ENCODE assay signal across 18 mouse cellular contexts in genomic region chr4:75819193-75819603, GRCm38 (mm10).
DNase-seq lines count a peak whose midpoint lies in the region; ATAC-seq and TF ChIP-seq lines count a peak whose summit lies in the region.
"Had no signal": no experiment of that assay in that cellular context is flagged by ENCODE, and none has a peak within 500 bp of the region (broad histone marks: within the 10 kb centered on the region; RNA-seq: fewer than 3 reads in every experiment).

No protein-coding gene starts in this region.

- no peaks in the 10 kb centered on the region for H3K79me2 ChIP-seq in MEL (ENCODE audit: control insufficient read depth, insufficient read depth, low read length, poor library complexity)

- intact Hi-C loops in heart, postnatal 10 days (cut with DNase I), result no loop called here

- no peak overlapping the region for H3K4me2 ChIP-seq in intestine, embryonic 14.5 days (ENCODE audit: low read length)
- H3K4me2 ChIP-seq in liver, embryonic 12.5 days, result peak overlapping the region; percentile 17; the same call in 1 of the 2 replicates

- TF ChIP-seq EP300 in MEL (IDR thresholded peaks at IDR 0.05; ENCODE audit: low read depth in 1 of 2, low read length in 2 of 2), result peak in 1 of 2 experiments; percentile 50; a peak in 1 of 4 replicates

- H3K9me3 ChIP-seq in MEL (replicated peaks; ENCODE audit: insufficient read depth, low read length), result no peaks in the 10 kb centered on the region
- no peaks in the 10 kb centered on the region for H3K9me3 ChIP-seq in intestine, embryonic 14.5 days (ENCODE audit: control insufficient read depth, low read length)
- H3K9me3 ChIP-seq in liver, embryonic 12.5 days (replicated peaks), result no peaks in the 10 kb centered on the region
- H3K9me3 ChIP-seq: midbrain, embryonic 10.5 days had no signal

- H3K27me3 ChIP-seq in MEL (ENCODE audit: control insufficient read depth in 1 of 2, insufficient read depth in 2 of 2, low read length in 2 of 2), result no peaks in the 10 kb centered on the region
- no peaks in the 10 kb centered on the region for H3K27me3 ChIP-seq in intestine, embryonic 14.5 days (replicated peaks; ENCODE audit: control insufficient read depth, insufficient read depth, low read length)
- no peaks in the 10 kb centered on the region for H3K27me3 ChIP-seq in liver, embryonic 12.5 days (replicated peaks)

- H3K27ac ChIP-seq in MEL (ENCODE audit: control insufficient read depth, low read depth, low read length), result no peak overlapping the region
- no peak overlapping the region for H3K27ac ChIP-seq in intestine, embryonic 14.5 days (ENCODE audit: low read depth)
- peak overlapping the region; percentile 49 for H3K27ac ChIP-seq in liver, embryonic 12.5 days
- H3K27ac ChIP-seq: midbrain, embryonic 10.5 days had no signal

- no peak for TF ChIP-seq CTCF in MEL (IDR thresholded peaks at IDR 0.05 in 2 of 3, conservative IDR thresholded peaks at IDR 0.05 in 1 of 3; ENCODE audit: control insufficient read depth in 1 of 3, insufficient read depth in 1 of 3, low read depth in 2 of 3, low read length in 3 of 3, poor library complexity in 1 of 3, severe bottlenecking in 1 of 3)

- ATAC-seq in intestine, embryonic 14.5 days (replicated peaks; ENCODE audit: low FRiP score, low TSS enrichment, low read depth), result peak; percentile 90
- ATAC-seq in liver, embryonic 12.5 days, result peak; percentile 88
- peak; percentile 94 for ATAC-seq in megakaryocyte-erythroid progenitor cell, adult 5-6 weeks (replicated peaks; ENCODE audit: low FRiP score, low TSS enrichment, poor library complexity, severe bottlenecking)
- ATAC-seq in erythroblast, adult 5-6 weeks (replicated peaks; ENCODE audit: low FRiP score, poor library complexity, severe bottlenecking), result no peak
- ATAC-seq: CD4-positive, CD25-positive, alpha-beta regulatory T cell, adult 4 months; hindbrain, embryonic 16.5 days had no signal

- H3K36me3 ChIP-seq in MEL (ENCODE audit: control insufficient read depth in 1 of 2, insufficient read depth in 2 of 2, low read length in 2 of 2), result no peaks in the 10 kb centered on the region
- no peaks in the 10 kb centered on the region for H3K36me3 ChIP-seq in intestine, embryonic 14.5 days (ENCODE audit: control insufficient read depth, insufficient read depth, low read length)
- H3K36me3 ChIP-seq in liver, embryonic 12.5 days, result no peaks in the 10 kb centered on the region
- H3K36me3 ChIP-seq: midbrain, embryonic 10.5 days had no signal

- no peak overlapping the region for H3K9ac ChIP-seq in MEL (ENCODE audit: control insufficient read depth, low read depth, low read length, poor library complexity, severe bottlenecking)
- H3K9ac ChIP-seq in intestine, embryonic 14.5 days (ENCODE audit: low read length), result no peak overlapping the region
- no peak overlapping the region for H3K9ac ChIP-seq in liver, embryonic 12.5 days

- H3K4me3 ChIP-seq in MEL (ENCODE audit: control insufficient read depth in 1 of 2, insufficient read depth in 1 of 2, low read depth in 2 of 2, low read length in 2 of 2), result no peak overlapping the region
- H3K4me3 ChIP-seq in intestine, embryonic 14.5 days (ENCODE audit: low read depth, low read length), result no peak overlapping the region
- no peak overlapping the region for H3K4me3 ChIP-seq in liver, embryonic 12.5 days
- H3K4me3 ChIP-seq: midbrain, embryonic 10.5 days had no signal

- 58% methylated on average over 2 of the region's 2 CpGs for WGBS in intestine, embryonic 14.5 days
- WGBS in liver, embryonic 12.5 days (ENCODE audit: insufficient replicate concordance), result 16% methylated on average over 2 of the region's 2 CpGs

- peak; percentile 9 for DNase-seq in MEL (ENCODE audit: low read depth, low spot score)
- no peak for DNase-seq in intestine, embryonic 14.5 days (ENCODE audit: low spot score)
- DNase-seq in spleen, adult 18-20 months, result no peak
- DNase-seq in right cerebral cortex, postnatal 25 days, result no peak
- DNase-seq in heart, postnatal 10 days, result no peak
- DNase-seq: cerebellum, adult 9-11 months; gastrocnemius, postnatal 10 days; heart, adult 18-20 months; heart, postnatal 4 days; kidney, adult 2 months; kidney, postnatal 25 days; lung, adult 2 months had no signal

- no peaks in the 10 kb centered on the region for H3K4me1 ChIP-seq in MEL (ENCODE audit: control insufficient read depth in 1 of 2, insufficient read depth in 2 of 2, low read length in 2 of 2)
- H3K4me1 ChIP-seq in intestine, embryonic 14.5 days (replicated peaks; ENCODE audit: control insufficient read depth, insufficient read depth, low read length), result no peaks in the 10 kb centered on the region
- peaks cover 23% of the 10 kb centered on the region for H3K4me1 ChIP-seq in liver, embryonic 12.5 days
- H3K4me1 ChIP-seq: midbrain, embryonic 10.5 days had no signal

- no peak for TF ChIP-seq POLR2A in MEL (IDR thresholded peaks at IDR 0.05; ENCODE audit: control insufficient read depth in 1 of 2, insufficient read depth in 1 of 2, low read depth in 1 of 2, low read length in 2 of 2, poor library complexity in 1 of 2)

- no peak for TF ChIP-seq RAD21 in MEL (IDR thresholded peaks at IDR 0.05; ENCODE audit: low read depth, low read length)

TF ChIP-seq in MEL, 35 proteins besides CTCF, POLR2A, EP300 and RAD21:
- TF ChIP-seq RCOR1 (IDR thresholded peaks at IDR 0.05; ENCODE audit: low read depth, low read length) (peak; percentile 58; the same call in 1 of the 2 replicates), TCF12 (IDR thresholded peaks at IDR 0.05; ENCODE audit: low read depth, low read length) (peak; percentile 68; the same call in 1 of the 2 replicates), ELF1 (IDR thresholded peaks at IDR 0.05; ENCODE audit: low read depth, low read length) (no peak), JUND (IDR thresholded peaks at IDR 0.05; ENCODE audit: low read depth, low read length) (no peak), TAL1 (IDR thresholded peaks at IDR 0.05; ENCODE audit: low read length) (no peak), KAT2A (conservative IDR thresholded peaks at IDR 0.05; ENCODE audit: low read depth, low read length) (no peak), MYC (IDR thresholded peaks at IDR 0.05; ENCODE audit: low read depth, low read length) (no peak), ETS1 (IDR thresholded peaks at IDR 0.05; ENCODE audit: low read depth, low read length) (peak; percentile 47; the same call in 1 of the 2 replicates), MYB (IDR thresholded peaks at IDR 0.05; ENCODE audit: low read depth, low read length) (no peak), ZNF384 (IDR thresholded peaks at IDR 0.05; ENCODE audit: low read depth, low read length) (peak; percentile 48; the same call in 1 of the 2 replicates)
